Mouse (Mus musculus) gastrocnemius, adult 18-20 months (tissue): ENCODE data around the gene Gm10638. TPM values are rescaled to one million over a fixed set of nuclear protein-coding genes. Genes with fewer than 3 reads are reported as not detected.
A peak's percentile ranks its signal among the peaks of the same experiment; 100 is the strongest.

Source experiments
- DNase-seq: peaks from one replicate; pipeline ENCODE4 v3.0.0; 2021; ENCODE audit warnings: low spot score
- long read RNA-seq, 2 experiments: library from polyadenylated mRNA; stranded (forward); transcript quantifications; one replicate each; pipeline ENCODE4 v2.0.0; 2021
- total RNA-seq, 2 experiments: library from RNA; stranded (reverse); gene quantifications; 2 replicates each; pipeline ENCODE4 v1.2.3; 2021

Gene Gm10638
- 1 to 10 TPM; 4.6 to 9.7 TPM for total RNA-seq
- long read RNA-seq, experiment 1, transcript Gm10638-201 (1 exons, 905 nt) = major isoform, 9 of 9 reads
- long read RNA-seq, experiment 1, partial matches to known transcripts = 0 of 9 reads
- long read RNA-seq, experiment 1, other reads (novel, unspliced or antisense) = 0 of 9 reads
- long read RNA-seq, experiment 2, transcript Gm10638-201 (1 exons, 905 nt) = major isoform, 7 of 7 reads
- long read RNA-seq, experiment 2, partial matches to known transcripts = 0 of 7 reads
- long read RNA-seq, experiment 2, other reads (novel, unspliced or antisense) = 0 of 7 reads

- DNase-seq = peak; percentile 67
These were observed at the start of gene Gm10638, which contains the start of gene Siah1a for GRCm38 (mm10) chr8:86745221-86745934. Gene Gm10638 (plus strand): TSS chr8:86745699. Gene Siah1a (minus strand): TSS chr8:86745934.

GRCm38 (mm10) chr8:86695703-86696102 is 49.8 kb upstream of the Gm10638 start:
- DNase-seq = no peak

- DNase-seq = no peak
These were observed 46.6 kb upstream of the Gm10638 start for GRCm38 (mm10) chr8:86698811-86699421.

- DNase-seq = no peak
These were observed 46.0 kb upstream of the Gm10638 start for GRCm38 (mm10) chr8:86699471-86699870.

- DNase-seq = no peak
These were observed 43.0 kb upstream of the Gm10638 start for GRCm38 (mm10) chr8:86702453-86702852.

GRCm38 (mm10) chr8:86705317-86705716 is 40.2 kb upstream of the Gm10638 start:
- DNase-seq = no peak

- no peak for DNase-seq
These were observed 38.7 kb upstream of the Gm10638 start for GRCm38 (mm10) chr8:86706756-86707155.

GRCm38 (mm10) chr8:86707873-86708272 is 37.6 kb upstream of the Gm10638 start:
- DNase-seq = no peak

- no peak for DNase-seq
These were observed 32.9 kb upstream of the Gm10638 start for GRCm38 (mm10) chr8:86712594-86712993.

GRCm38 (mm10) chr8:86713407-86714188 is 31.9 kb upstream of the Gm10638 start:
- DNase-seq = no peak

- DNase-seq = no peak
These were observed 27.0 kb upstream of the Gm10638 start for GRCm38 (mm10) chr8:86718332-86718994.

- DNase-seq = no peak
These were observed 26.1 kb upstream of the Gm10638 start for GRCm38 (mm10) chr8:86719368-86719767.

- no peak for DNase-seq
These were observed 24.6 kb upstream of the Gm10638 start for GRCm38 (mm10) chr8:86720756-86721459.

- no peak for DNase-seq
These were observed 24.0 kb upstream of the Gm10638 start for GRCm38 (mm10) chr8:86721490-86721889.

GRCm38 (mm10) chr8:86726959-86727358 is 18.5 kb upstream of the Gm10638 start:
- DNase-seq = no peak

GRCm38 (mm10) chr8:86728224-86728950 is 17.1 kb upstream of the Gm10638 start:
- DNase-seq = no peak

GRCm38 (mm10) chr8:86730303-86730702 is 15.2 kb upstream of the Gm10638 start:
- DNase-seq = no peak

- no peak for DNase-seq
These were observed 14.6 kb upstream of the Gm10638 start for GRCm38 (mm10) chr8:86730860-86731259.

- DNase-seq = peak; percentile 38
These were observed 11.3 kb upstream of the Gm10638 start for GRCm38 (mm10) chr8:86734171-86734570.

- no peak for DNase-seq
These were observed 10.5 kb upstream of the Gm10638 start for GRCm38 (mm10) chr8:86734954-86735353.
